Mouse (Mus musculus) limb, embryonic 10.5 days (tissue): Measurements from ENCODE around the gene Tulp1. TPM values are rescaled to one million over a fixed set of nuclear protein-coding genes. Genes with fewer than 3 reads are reported as not detected.
A peak's percentile ranks its signal among the peaks of the same experiment; 100 is the strongest.

Source experiments
- DNase-seq: peaks from one replicate; pipeline ENCODE4 v3.0.0-alpha.2; 2017; ENCODE audit warnings: low spot score
- H3K27ac ChIP-seq: fragments of 300-500 bp; sonication (generic); 2 replicates; pipeline ENCODE4 v1.5.1; 2016; ENCODE audit warnings: mild to moderate bottlenecking
- H3K27me3 ChIP-seq: fragments of 300-500 bp; sonication (generic); 2 replicates; pipeline ENCODE4 v1.6.1; 2016; ENCODE audit warnings: low read depth, mild to moderate bottlenecking; ENCODE audit not compliant: poor library complexity, severe bottlenecking
- H3K36me3 ChIP-seq: fragments of 300-500 bp; sonication (generic); 2 replicates; pipeline ENCODE4 v1.6.1; 2016; ENCODE audit warnings: mild to moderate bottlenecking, moderate library complexity
- H3K4me1 ChIP-seq: fragments of 300-500 bp; sonication (generic); 2 replicates; pipeline ENCODE4 v1.6.1; 2016
- H3K4me3 ChIP-seq: fragments of 300-500 bp; sonication (generic); 2 replicates; pipeline ENCODE4 v1.5.1; 2016; ENCODE audit warnings: mild to moderate bottlenecking, moderate library complexity
- H3K9me3 ChIP-seq: fragments of 300-500 bp; sonication (generic); replicated peaks from 2 replicates; pipeline ENCODE4 v1.6.1; 2016; ENCODE audit warnings: mild to moderate bottlenecking
- WGBS: fragments of 180-500 bp; shearing (Covaris S2); methylation state at CpG from one replicate; pipeline ENCODE4 v1.1.7; 2016; 5-methylcytosine and 5-hydroxymethylcytosine counted together
- polyA plus RNA-seq: library from polyadenylated mRNA; unstranded; fragments of >200 nt; fragmentation: Nextera tagmentation; extraction: Ambion mirVana; gene quantifications from 2 replicates; pipeline ENCODE4 v1.2.1, GENCODE M21; 2016

Gene Tulp1
- polyA plus RNA-seq, 1 experiment from 2014 or later: 4.1 TPM

- DNase-seq: peak; percentile 94
- peaks cover 47% of the 10 kb centered on the region for H3K27me3 ChIP-seq
- 5% methylated on average over 23 of the region's 23 CpGs for WGBS
- H3K4me3 ChIP-seq: peak overlapping the region; percentile 29; the same call in 1 of the 2 replicates
- peaks cover 11% of the 10 kb centered on the region for H3K4me1 ChIP-seq
- H3K27ac ChIP-seq: no peak overlapping the region
- no peaks in the 10 kb centered on the region for H3K36me3 ChIP-seq
- no peaks in the 10 kb centered on the region for H3K9me3 ChIP-seq
These were observed 21.3 kb upstream of the Tulp1 start for GRCm38 (mm10) chr17:28386150-28386905.

GRCm38 (mm10) chr17:28384298-28384697, 19.3 kb upstream of the Tulp1 start:
- H3K4me3 ChIP-seq: no peak overlapping the region
- H3K36me3 ChIP-seq: no peaks in the 10 kb centered on the region
- H3K27ac ChIP-seq: no peak overlapping the region
- H3K4me1 ChIP-seq: peaks cover 14% of the 10 kb centered on the region
- H3K9me3 ChIP-seq: no peaks in the 10 kb centered on the region
- peaks cover 46% of the 10 kb centered on the region for H3K27me3 ChIP-seq
- 75% methylated on average over 4 of the region's 4 CpGs for WGBS
- DNase-seq: no peak

- Histone ChIP-seq H3K9me3 (no peaks in the 10 kb centered on the region), H3K36me3 (no peaks in the 10 kb centered on the region), H3K27ac (no peak overlapping the region), H3K4me1 (peaks cover 12% of the 10 kb centered on the region), H3K27me3 (peaks cover 25% of the 10 kb centered on the region), H3K4me3 (no peak overlapping the region)
- 7% methylated on average over 6 of the region's 6 CpGs for WGBS
- no peak for DNase-seq
These were observed 15.2 kb upstream of the Tulp1 start for GRCm38 (mm10) chr17:28380255-28380654.

GRCm38 (mm10) chr17:28375592-28376061, 10.6 kb upstream of the Tulp1 start:
- Histone ChIP-seq H3K36me3 (no peaks in the 10 kb centered on the region), H3K9me3 (no peaks in the 10 kb centered on the region), H3K4me3 (no peak overlapping the region), H3K4me1 (peaks cover 17% of the 10 kb centered on the region), H3K27ac (no peak overlapping the region), H3K27me3 (peaks cover 44% of the 10 kb centered on the region)
- WGBS: 10% methylated on average over 17 of the region's 17 CpGs
- no peak for DNase-seq

GRCm38 (mm10) chr17:28374494-28374893, 9.5 kb upstream of the Tulp1 start:
- Histone ChIP-seq H3K36me3 (no peaks in the 10 kb centered on the region), H3K4me1 (peaks cover 13% of the 10 kb centered on the region), H3K4me3 (no peak overlapping the region), H3K27me3 (peaks cover 39% of the 10 kb centered on the region), H3K9me3 (no peaks in the 10 kb centered on the region), H3K27ac (no peak overlapping the region)
- no peak for DNase-seq
- WGBS: 15% methylated on average over 16 of the region's 16 CpGs

- H3K4me3 ChIP-seq: no peak overlapping the region
- H3K27me3 ChIP-seq: peaks cover 39% of the 10 kb centered on the region
- no peaks in the 10 kb centered on the region for H3K36me3 ChIP-seq
- peak; percentile 76 for DNase-seq
- 16% methylated on average over 10 of the region's 10 CpGs for WGBS
- no peak overlapping the region for H3K27ac ChIP-seq
- H3K9me3 ChIP-seq: no peaks in the 10 kb centered on the region
- peaks cover 15% of the 10 kb centered on the region for H3K4me1 ChIP-seq
These were observed 8.8 kb upstream of the Tulp1 start for GRCm38 (mm10) chr17:28373821-28374220.

- no peak for DNase-seq
- no peaks in the 10 kb centered on the region for H3K36me3 ChIP-seq
- 67% methylated on average over 1 of the region's 1 CpGs for WGBS
- no peak overlapping the region for H3K4me3 ChIP-seq
- H3K27ac ChIP-seq: no peak overlapping the region
- H3K9me3 ChIP-seq: no peaks in the 10 kb centered on the region
- H3K4me1 ChIP-seq: peaks cover 15% of the 10 kb centered on the region
- H3K27me3 ChIP-seq: peaks cover 39% of the 10 kb centered on the region
These were observed 6.9 kb upstream of the Tulp1 start for GRCm38 (mm10) chr17:28371941-28372340.

GRCm38 (mm10) chr17:28371286-28371685, 6.3 kb upstream of the Tulp1 start:
- Histone ChIP-seq H3K27ac (no peak overlapping the region), H3K4me1 (peaks cover 15% of the 10 kb centered on the region), H3K4me3 (no peak overlapping the region), H3K27me3 (peaks cover 34% of the 10 kb centered on the region), H3K9me3 (no peaks in the 10 kb centered on the region), H3K36me3 (no peaks in the 10 kb centered on the region)
- WGBS: 74% methylated on average over 2 of the region's 2 CpGs
- DNase-seq: no peak

GRCm38 (mm10) chr17:28369056-28369455, 4.0 kb upstream of the Tulp1 start:
- Histone ChIP-seq H3K4me1 (peaks cover 16% of the 10 kb centered on the region), H3K4me3 (no peak overlapping the region), H3K36me3 (no peaks in the 10 kb centered on the region), H3K27me3 (peaks cover 34% of the 10 kb centered on the region), H3K27ac (no peak overlapping the region), H3K9me3 (no peaks in the 10 kb centered on the region)
- WGBS: 74% methylated on average over 5 of the region's 5 CpGs
- no peak for DNase-seq

- Histone ChIP-seq H3K27ac (no peak overlapping the region), H3K4me3 (no peak overlapping the region), H3K4me1 (peaks cover 22% of the 10 kb centered on the region), H3K9me3 (no peaks in the 10 kb centered on the region), H3K36me3 (no peaks in the 10 kb centered on the region), H3K27me3 (peaks cover 34% of the 10 kb centered on the region)
- 5% methylated on average over 13 of the region's 13 CpGs for WGBS
- DNase-seq: peak; percentile 93
These were observed 3.4 kb upstream of the Tulp1 start for GRCm38 (mm10) chr17:28368449-28368848.

GRCm38 (mm10) chr17:28363507-28363906, 1.5 kb downstream of the Tulp1 start:
- Histone ChIP-seq H3K36me3 (no peaks in the 10 kb centered on the region), H3K4me3 (peak overlapping the region; percentile 51), H3K4me1 (peaks cover 46% of the 10 kb centered on the region), H3K27ac (0 out of 2 replicates have a peak overlapping the region, but pooled peaks have one; percentile 74), H3K9me3 (no peaks in the 10 kb centered on the region), H3K27me3 (peaks cover 79% of the 10 kb centered on the region)
- no peak for DNase-seq
- 6% methylated on average over 6 of the region's 6 CpGs for WGBS

- under 1% methylated on average over 25 of the region's 25 CpGs for WGBS
- Histone ChIP-seq H3K9me3 (no peaks in the 10 kb centered on the region), H3K36me3 (no peaks in the 10 kb centered on the region), H3K27me3 (peaks cover 86% of the 10 kb centered on the region), H3K4me1 (peaks cover 49% of the 10 kb centered on the region), H3K4me3 (peak overlapping the region; percentile 51), H3K27ac (peak overlapping the region; percentile 74)
- peak; percentile 60 for DNase-seq
These were observed 2.2 kb downstream of the Tulp1 start for GRCm38 (mm10) chr17:28362653-28363292.

GRCm38 (mm10) chr17:28361921-28362652, 2.9 kb downstream of the Tulp1 start:
- H3K27ac ChIP-seq: peak overlapping the region; percentile 74
- 30% methylated on average over 11 of the region's 11 CpGs for WGBS

More at GRCm38 (mm10) chr17:28361921-28362652, 2.9 kb downstream of the Tulp1 start:
- no peak for DNase-seq
- H3K4me3 ChIP-seq: peak overlapping the region; percentile 51
- H3K36me3 ChIP-seq: no peaks in the 10 kb centered on the region
- H3K4me1 ChIP-seq: peaks cover 49% of the 10 kb centered on the region
- H3K27me3 ChIP-seq: peaks cover 93% of the 10 kb centered on the region
- H3K9me3 ChIP-seq: no peaks in the 10 kb centered on the region
